Mouse (Mus musculus): ENCODE measurements at regions not wholly inside any gene's neighbourhood (a gene's known extent, or its start where the extent isn't known, plus 50 kb on each side); places are given as distances from the start of the nearest gene placed in this dataset.

DNA sequence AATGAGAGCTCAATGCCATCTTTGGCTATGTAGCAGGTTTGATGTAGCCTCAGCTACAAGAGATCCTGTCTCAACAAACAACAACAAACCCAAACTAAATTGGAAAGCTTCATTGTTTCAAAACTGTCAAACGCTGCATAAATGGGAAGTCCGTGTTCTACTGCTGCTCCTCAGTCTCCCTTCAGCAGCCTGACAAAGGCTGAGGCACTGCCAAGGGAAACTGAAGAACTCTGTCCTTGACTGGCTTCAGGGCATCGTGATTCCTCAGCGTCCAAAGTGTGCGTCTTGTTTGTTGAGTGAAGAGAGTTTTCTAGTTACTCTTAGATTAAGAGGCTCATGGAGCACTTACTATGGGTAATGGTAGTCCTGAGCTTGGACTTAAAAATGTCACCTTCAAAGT, 100.7 kb downstream of the Rgs2 start:
- WGBS = 35% methylated on average over 5 of the region's 5 CpGs
- Histone ChIP-seq H3K27ac (ENCODE audit: control insufficient read depth, insufficient read depth, low read depth, low read length, poor library complexity) (no peak overlapping the region), H3K4me3 (replicated peaks; ENCODE audit: control insufficient read depth, low read depth, low read length) (no peak overlapping the region), H3K4me1 (ENCODE audit: control insufficient read depth, insufficient read depth, low read length) (no peaks in the 10 kb centered on the region; the same call in 1 of the 2 replicates)
- TF ChIP-seq POLR2A (IDR thresholded peaks at IDR 0.05; ENCODE audit: borderline replicate concordance, control insufficient read depth, low read depth, low read length) = no peak
- TF ChIP-seq CTCF (IDR thresholded peaks at IDR 0.05; ENCODE audit: control insufficient read depth, insufficient read depth, low read length) = no peak

DNA sequence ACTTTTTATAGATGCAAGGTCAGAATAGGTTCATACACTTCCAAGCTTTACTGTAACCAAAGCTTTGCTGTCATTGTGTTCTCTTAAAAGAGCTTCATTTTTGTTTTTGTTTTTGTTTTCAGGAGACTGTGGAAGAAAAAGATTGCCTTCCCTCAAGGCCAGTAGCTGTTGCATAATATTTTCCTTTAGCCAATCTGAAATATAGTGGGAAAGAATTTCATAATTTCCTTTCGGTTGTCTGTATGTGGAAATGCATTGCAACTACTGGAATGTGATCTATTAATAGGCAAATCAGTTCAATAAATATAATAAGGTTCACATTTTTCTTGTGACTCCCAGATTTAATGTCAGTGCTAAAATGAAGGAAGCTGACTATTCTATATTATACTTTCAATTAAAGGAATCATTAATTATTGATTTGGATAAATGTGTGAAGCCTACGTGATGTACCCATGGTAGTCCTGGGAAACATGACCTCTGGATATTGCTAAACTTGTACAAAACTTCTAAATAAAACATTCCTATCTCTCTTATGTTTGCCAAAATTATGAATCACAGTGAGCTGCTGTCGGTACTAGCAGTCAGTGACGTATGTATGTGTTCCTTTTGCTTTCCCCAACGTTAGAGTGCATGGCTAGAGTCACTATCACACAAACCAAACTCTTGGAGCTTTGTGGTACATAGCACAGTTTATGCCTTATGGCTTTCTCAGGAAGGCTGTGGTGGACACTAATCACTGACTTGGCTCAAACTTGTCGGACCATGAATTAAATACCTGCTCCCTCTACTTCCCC, 102.6 kb downstream of the Rgs2 start:
- no peaks in the 10 kb centered on the region; the same call in 1 of the 2 replicates for H3K4me1 ChIP-seq (ENCODE audit: control insufficient read depth, insufficient read depth, low read length)
- TF ChIP-seq POLR2A (IDR thresholded peaks at IDR 0.05; ENCODE audit: borderline replicate concordance, control insufficient read depth, low read depth, low read length) (no peak), CTCF (IDR thresholded peaks at IDR 0.05; ENCODE audit: control insufficient read depth, insufficient read depth, low read length) (no peak)
- no peak overlapping the region for H3K4me3 ChIP-seq (replicated peaks; ENCODE audit: control insufficient read depth, low read depth, low read length)
- H3K27ac ChIP-seq (ENCODE audit: control insufficient read depth, insufficient read depth, low read depth, low read length, poor library complexity) = no peak overlapping the region
- 67% methylated on average over 6 of the region's 6 CpGs for WGBS

DNA sequence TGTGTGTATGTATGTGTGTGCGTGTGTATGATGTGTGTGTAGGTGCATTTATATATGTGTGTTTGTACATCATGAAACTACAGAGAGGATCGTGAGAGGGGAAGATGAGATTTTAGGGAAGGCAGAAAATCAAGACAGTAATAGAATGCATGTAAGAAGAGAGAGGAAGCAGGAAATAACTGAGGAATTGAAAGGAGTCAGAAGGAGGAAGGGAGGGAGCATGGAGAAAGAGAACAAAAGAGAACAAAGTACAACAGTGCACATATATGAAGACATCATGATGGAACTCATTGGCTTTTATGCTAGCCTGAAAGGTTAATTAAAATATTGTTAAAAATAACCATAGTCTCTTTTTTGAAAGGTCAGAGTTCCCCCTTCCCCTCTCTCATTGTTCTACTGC, 111.4 kb downstream of the Uchl5 start:
- no peak for TF ChIP-seq CTCF (IDR thresholded peaks at IDR 0.05; ENCODE audit: control insufficient read depth, insufficient read depth, low read length)
- no peak for TF ChIP-seq POLR2A (IDR thresholded peaks at IDR 0.05; ENCODE audit: borderline replicate concordance, control insufficient read depth, low read depth, low read length)
- Histone ChIP-seq H3K4me3 (replicated peaks; ENCODE audit: control insufficient read depth, low read depth, low read length) (no peak overlapping the region), H3K4me1 (ENCODE audit: control insufficient read depth, insufficient read depth, low read length) (no peaks in the 10 kb centered on the region), H3K27ac (ENCODE audit: control insufficient read depth, insufficient read depth, low read depth, low read length, poor library complexity) (no peak overlapping the region)
- 61% methylated on average over 2 of the region's 2 CpGs for WGBS

DNA sequence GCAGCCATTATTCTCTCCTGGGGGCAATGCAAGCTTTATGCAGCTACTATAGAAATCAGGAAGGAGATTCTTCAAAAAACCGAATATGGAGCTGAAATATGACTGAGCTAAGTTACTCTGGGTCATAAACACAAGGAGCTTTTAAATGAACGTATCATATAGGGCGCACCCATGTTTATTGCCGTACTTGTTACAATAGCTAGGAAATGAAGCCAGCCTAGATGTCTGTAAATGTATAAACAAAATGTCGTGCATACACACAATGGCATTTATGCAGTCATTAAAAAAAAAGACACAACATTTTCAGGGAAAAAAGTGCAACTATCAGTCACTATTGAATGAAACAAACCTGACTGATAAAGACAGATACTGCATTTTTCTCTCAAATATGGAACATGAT, 111.0 kb downstream of the Uchl5 start:
- Histone ChIP-seq H3K27ac (ENCODE audit: control insufficient read depth, insufficient read depth, low read depth, low read length, poor library complexity) (no peak overlapping the region), H3K4me3 (replicated peaks; ENCODE audit: control insufficient read depth, low read depth, low read length) (no peak overlapping the region), H3K4me1 (ENCODE audit: control insufficient read depth, insufficient read depth, low read length) (no peaks in the 10 kb centered on the region)
- TF ChIP-seq POLR2A (IDR thresholded peaks at IDR 0.05; ENCODE audit: borderline replicate concordance, control insufficient read depth, low read depth, low read length) (no peak), CTCF (IDR thresholded peaks at IDR 0.05; ENCODE audit: control insufficient read depth, insufficient read depth, low read length) (no peak)
- WGBS = 85% methylated on average over 5 of the region's 5 CpGs

DNA sequence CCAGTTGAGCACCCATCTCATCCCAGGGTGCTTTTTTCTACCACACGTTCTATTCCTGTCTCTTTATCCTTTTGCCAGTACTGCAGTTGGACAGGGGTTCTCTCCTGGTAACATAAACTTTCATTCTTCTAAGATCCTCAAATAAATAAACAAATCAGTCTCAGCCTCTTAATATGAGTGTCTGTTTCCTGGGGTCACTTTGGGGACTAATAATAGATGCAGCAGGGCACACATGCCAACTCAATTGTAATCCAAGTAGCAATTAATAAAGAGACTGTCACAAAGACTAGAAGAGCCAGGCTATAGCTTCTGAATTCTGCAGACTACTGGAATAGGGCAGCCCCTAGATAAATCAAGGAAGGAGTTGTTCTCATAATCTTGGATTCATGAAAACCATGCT, 108.9 kb downstream of the Uchl5 start:
- Histone ChIP-seq H3K27ac (ENCODE audit: control insufficient read depth, insufficient read depth, low read depth, low read length, poor library complexity) (no peak overlapping the region), H3K4me1 (ENCODE audit: control insufficient read depth, insufficient read depth, low read length) (no peaks in the 10 kb centered on the region), H3K4me3 (replicated peaks; ENCODE audit: control insufficient read depth, low read depth, low read length) (no peak overlapping the region)
- 84% methylated on average over 1 of the region's 1 CpGs for WGBS
- TF ChIP-seq POLR2A (IDR thresholded peaks at IDR 0.05; ENCODE audit: borderline replicate concordance, control insufficient read depth, low read depth, low read length) (no peak), CTCF (IDR thresholded peaks at IDR 0.05; ENCODE audit: control insufficient read depth, insufficient read depth, low read length) (no peak)

DNA sequence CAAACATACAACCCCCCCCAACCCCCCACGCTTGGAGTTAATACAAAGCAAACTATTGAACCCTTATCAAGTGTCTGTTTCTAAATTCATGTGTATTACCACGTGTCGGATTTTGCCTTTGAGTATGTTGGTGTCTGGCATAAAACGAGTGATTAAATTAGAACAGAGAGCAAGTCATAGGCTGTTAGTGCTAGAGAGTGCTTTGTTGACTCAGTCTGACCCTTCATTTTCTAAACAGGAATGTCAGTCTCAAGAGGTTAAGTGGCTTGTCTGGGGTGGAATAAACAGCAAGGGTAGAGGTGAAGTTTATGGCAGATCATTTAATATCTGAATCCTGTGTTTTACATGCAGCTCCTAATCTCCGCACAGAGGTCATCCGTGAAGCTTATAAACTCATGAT, 104.1 kb downstream of the Uchl5 start:
- TF ChIP-seq CTCF (IDR thresholded peaks at IDR 0.05; ENCODE audit: control insufficient read depth, insufficient read depth, low read length) (no peak), POLR2A (IDR thresholded peaks at IDR 0.05; ENCODE audit: borderline replicate concordance, control insufficient read depth, low read depth, low read length) (no peak)
- WGBS = 81% methylated on average over 6 of the region's 6 CpGs
- no peak overlapping the region for H3K27ac ChIP-seq (ENCODE audit: control insufficient read depth, insufficient read depth, low read depth, low read length, poor library complexity)
- H3K4me3 ChIP-seq (replicated peaks; ENCODE audit: control insufficient read depth, low read depth, low read length) = no peak overlapping the region
- H3K4me1 ChIP-seq (ENCODE audit: control insufficient read depth, insufficient read depth, low read length) = no peaks in the 10 kb centered on the region; the same call in 1 of the 2 replicates

DNA sequence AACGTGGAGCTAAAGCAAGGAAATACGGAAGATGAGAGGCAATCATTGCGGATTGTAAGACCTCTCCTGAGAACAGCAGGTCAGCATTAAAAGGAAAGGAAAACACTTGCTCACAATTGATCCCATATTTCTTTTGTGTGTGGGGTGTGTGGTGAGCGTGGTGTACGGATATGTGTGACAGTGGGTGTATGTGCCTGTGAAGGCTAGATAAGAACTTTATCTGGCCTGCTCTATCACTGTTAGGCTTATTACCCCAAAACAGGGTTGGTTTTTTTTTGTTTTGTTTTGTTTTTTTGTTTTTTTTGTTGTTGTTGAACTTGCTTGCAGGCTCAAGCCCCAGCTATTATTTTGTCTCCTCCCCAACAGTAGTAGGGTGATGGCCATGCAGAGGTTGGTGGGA, 102.5 kb downstream of the Uchl5 start:
- Histone ChIP-seq H3K4me3 (replicated peaks; ENCODE audit: control insufficient read depth, low read depth, low read length) (no peak overlapping the region), H3K4me1 (ENCODE audit: control insufficient read depth, insufficient read depth, low read length) (no peaks in the 10 kb centered on the region; the same call in 1 of the 2 replicates), H3K27ac (ENCODE audit: control insufficient read depth, insufficient read depth, low read depth, low read length, poor library complexity) (no peak overlapping the region)
- 66% methylated on average over 5 of the region's 5 CpGs for WGBS
- no peak for TF ChIP-seq POLR2A (IDR thresholded peaks at IDR 0.05; ENCODE audit: borderline replicate concordance, control insufficient read depth, low read depth, low read length)

DNA sequence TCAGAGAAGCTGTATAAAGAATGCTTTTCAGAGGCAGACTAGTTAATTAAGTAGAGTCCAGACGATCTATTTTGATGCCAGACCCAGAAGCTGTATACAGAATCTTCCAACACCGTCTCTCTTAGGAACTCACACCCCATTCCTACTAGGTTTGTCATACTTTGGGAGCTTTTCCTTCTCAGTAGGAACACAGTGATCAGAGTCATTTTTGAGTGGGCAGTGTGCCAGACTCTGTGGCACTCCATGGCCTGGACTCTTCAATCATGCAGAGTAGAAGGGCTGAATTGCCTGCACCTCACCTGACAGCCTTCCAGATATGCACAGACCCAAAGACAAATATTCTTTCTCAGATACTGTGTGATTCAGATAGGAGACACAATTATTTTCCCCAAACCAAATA, 101.2 kb downstream of the Uchl5 start:
- TF ChIP-seq CTCF (IDR thresholded peaks at IDR 0.05; ENCODE audit: control insufficient read depth, insufficient read depth, low read length) (no peak), POLR2A (IDR thresholded peaks at IDR 0.05; ENCODE audit: borderline replicate concordance, control insufficient read depth, low read depth, low read length) (no peak)
- no peak overlapping the region for H3K27ac ChIP-seq (ENCODE audit: control insufficient read depth, insufficient read depth, low read depth, low read length, poor library complexity)
- no peaks in the 10 kb centered on the region; the same call in 1 of the 2 replicates for H3K4me1 ChIP-seq (ENCODE audit: control insufficient read depth, insufficient read depth, low read length)
- 61% methylated on average over 2 of the region's 2 CpGs for WGBS
- no peak overlapping the region for H3K4me3 ChIP-seq (replicated peaks; ENCODE audit: control insufficient read depth, low read depth, low read length)

DNA sequence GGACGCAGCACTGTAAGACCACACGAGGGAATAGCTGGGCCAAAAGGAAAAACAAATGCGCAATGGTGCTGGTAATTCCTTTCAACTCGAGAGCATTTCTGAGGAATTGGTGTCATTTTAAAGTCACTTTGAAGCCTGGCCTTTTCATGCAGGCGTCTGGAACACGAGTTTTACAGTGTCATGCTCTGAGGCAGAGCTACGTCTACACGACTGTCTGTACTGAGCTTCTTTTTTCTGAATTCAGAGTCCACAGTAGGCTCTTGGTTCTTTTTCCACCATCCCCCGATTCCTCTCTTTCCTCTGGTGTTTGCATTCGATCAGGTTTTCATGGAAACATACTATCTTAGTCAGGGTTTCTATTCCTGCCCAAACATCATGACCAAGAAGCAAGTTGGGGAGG, 83.2 kb downstream of the Uchl5 start:
- Histone ChIP-seq H3K27ac (ENCODE audit: control insufficient read depth, insufficient read depth, low read depth, low read length, poor library complexity) (no peak overlapping the region), H3K4me3 (replicated peaks; ENCODE audit: control insufficient read depth, low read depth, low read length) (no peak overlapping the region), H3K4me1 (ENCODE audit: control insufficient read depth, insufficient read depth, low read length) (no peaks in the 10 kb centered on the region)
- TF ChIP-seq CTCF (IDR thresholded peaks at IDR 0.05; ENCODE audit: control insufficient read depth, insufficient read depth, low read length) (no peak), POLR2A (IDR thresholded peaks at IDR 0.05; ENCODE audit: borderline replicate concordance, control insufficient read depth, low read depth, low read length) (no peak)
- 83% methylated on average over 10 of the region's 10 CpGs for WGBS

Data from bone marrow, adult 2 months (tissue).